Mouse (Mus musculus) stomach, postnatal 0 days (tissue): ENCODE measurements around the gene Cwc22. TPM values are rescaled to one million over a fixed set of nuclear protein-coding genes. Genes with fewer than 3 reads are reported as not detected.

ENCODE experiments used
- ATAC-seq: fragments of 200-750 bp; cut with Nextera tagmentation; 2 replicates; pipeline ENCODE4 v1.8.0; 2017; ENCODE audit not compliant: low FRiP score, low TSS enrichment
- DNase-seq: peaks from one replicate; pipeline ENCODE4 v3.0.0-alpha.2; 2016; ENCODE audit warnings: low spot score
- H3K27ac ChIP-seq: fragments of 300-500 bp; sonication (generic); replicated peaks from 2 replicates; pipeline ENCODE4 v1.5.1; 2014; ENCODE audit warnings: mild to moderate bottlenecking, control low read depth
- H3K27me3 ChIP-seq: fragments of 300-500 bp; sonication (generic); 2 replicates; pipeline ENCODE4 v1.6.1; 2014; ENCODE audit warnings: low read length; ENCODE audit not compliant: control insufficient read depth, insufficient read depth
- H3K36me3 ChIP-seq: fragments of 300-500 bp; sonication (generic); 2 replicates; pipeline ENCODE4 v1.6.1; 2014; ENCODE audit warnings: low read length, mixed read lengths; ENCODE audit not compliant: control insufficient read depth, insufficient read depth
- H3K4me1 ChIP-seq: fragments of 300-500 bp; sonication (generic); replicated peaks from 2 replicates; pipeline ENCODE4 v1.6.1; 2014; ENCODE audit warnings: antibody characterized with exemption; ENCODE audit not compliant: control insufficient read depth, insufficient read depth
- H3K4me2 ChIP-seq: fragments of 300-500 bp; sonication (generic); replicated peaks from 2 replicates; pipeline ENCODE4 v1.6.1; 2014; ENCODE audit warnings: low read depth, mild to moderate bottlenecking, control low read depth, moderate library complexity
- H3K4me3 ChIP-seq: fragments of 300-500 bp; sonication (generic); 2 replicates; pipeline ENCODE4 v1.5.1; 2014; ENCODE audit warnings: low read depth, low read length, control low read depth
- H3K9ac ChIP-seq: fragments of 300-500 bp; sonication (generic); 2 replicates; pipeline ENCODE4 v1.6.1; 2014; ENCODE audit warnings: mild to moderate bottlenecking, low read length, control low read depth, mixed read lengths
- H3K9me3 ChIP-seq: fragments of 300-500 bp; sonication (generic); 2 replicates; pipeline ENCODE4 v1.6.1; 2016; ENCODE audit warnings: low read length; ENCODE audit not compliant: control insufficient read depth
- CTCF ChIP-seq: IDR thresholded peaks from 2 replicates; pipeline ENCODE4 v1.5.1; 2016; ENCODE audit warnings: antibody characterized with exemption, low read depth, mild to moderate bottlenecking, moderate library complexity
- EP300 ChIP-seq: optimal IDR thresholded peaks from 2 replicates; pipeline ENCODE3; 2016; ENCODE audit warnings: antibody characterized with exemption
- WGBS: fragments of 180-500 bp; shearing (Covaris S2); extraction: QIAGEN DNeasy Blood & Tissue Kit; methylation state at CpG from one replicate; pipeline ENCODE4 v1.1.7; 2014; 5-methylcytosine and 5-hydroxymethylcytosine counted together
- polyA plus RNA-seq: library from polyadenylated mRNA; unstranded; fragments of >200 nt; fragmentation: Nextera tagmentation; extraction: Ambion mirVana; gene quantifications from 2 replicates; pipeline ENCODE4 v1.2.1, GENCODE M21; 2015

Cwc22 gene
- polyA plus RNA-seq, result 10.7 and 13.7 TPM in 2 replicates

DNA sequence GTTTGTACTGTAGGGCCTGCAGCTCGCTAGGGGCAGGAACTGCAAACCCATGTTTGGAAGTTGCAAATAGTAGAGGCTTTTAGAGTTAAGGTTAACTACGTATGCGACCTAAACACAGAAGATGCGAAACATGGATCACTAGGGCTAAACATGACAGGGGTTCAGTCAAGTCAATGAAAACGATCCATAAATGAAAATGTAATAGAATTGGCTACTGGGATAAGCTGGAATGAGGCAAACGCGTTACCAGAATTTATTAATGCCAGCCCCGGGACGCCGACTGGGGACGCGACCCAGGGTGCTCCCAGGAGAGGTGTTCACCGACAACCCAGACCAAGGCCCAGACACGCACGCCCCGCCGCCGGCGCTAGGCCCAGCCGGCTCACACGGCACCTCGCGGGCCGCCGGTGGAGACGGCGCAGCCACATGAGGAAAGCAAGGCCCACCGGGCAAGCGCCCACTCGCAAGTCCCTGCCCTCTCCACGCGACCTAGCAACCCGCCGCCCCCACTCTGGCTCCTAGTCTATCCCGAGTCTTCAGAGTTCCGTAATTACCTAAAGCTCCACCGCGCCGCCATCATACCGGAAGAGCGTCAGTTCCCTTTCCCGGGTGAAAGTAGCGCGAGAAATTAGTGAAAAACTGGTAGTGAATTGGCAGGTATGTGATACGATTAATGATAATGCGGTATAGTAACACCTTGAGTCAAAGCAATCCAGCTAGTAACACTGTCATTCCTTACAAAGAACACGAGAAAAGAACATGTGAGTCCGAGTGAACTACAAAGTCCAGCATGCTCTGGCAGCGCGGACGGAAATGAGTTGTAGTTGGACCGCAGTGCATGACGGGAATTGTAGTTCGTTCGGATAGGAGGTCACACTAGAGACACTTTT is at the start of gene Cwc22:
Cwc22 (minus strand) TSS at position 780 of the 890 bp plus-strand sequence.
- H3K4me2 ChIP-seq, result peak within 1 kb of the TSS; percentile 70
- ATAC-seq (peak; percentile 91), DNase-seq (peak; percentile 88)
- no peaks in the 10 kb centered on the region for H3K9me3 ChIP-seq
- peak within 1 kb of the TSS; percentile 81 for H3K27ac ChIP-seq
- H3K36me3 ChIP-seq, result no peaks in the 10 kb centered on the region
- TF ChIP-seq EP300, result peak; percentile 33
- no peak for TF ChIP-seq CTCF
- H3K9ac ChIP-seq, result peak within 1 kb of the TSS; percentile 96
- peak within 1 kb of the TSS; percentile 82 for H3K4me3 ChIP-seq
- H3K27me3 ChIP-seq, result no peaks in the 10 kb centered on the region
- under 1% methylated on average over 55 of the region's 55 CpGs for WGBS
- H3K4me1 ChIP-seq, result peaks cover 4% of the 10 kb centered on the region; the same call in 1 of the 2 replicates

- ATAC-seq, result no peak
- DNase-seq, result no peak
- Histone ChIP-seq H3K4me2 (no peak overlapping the region), H3K4me1 (no peaks in the 10 kb centered on the region), H3K4me3 (no peak overlapping the region), H3K36me3 (no peaks in the 10 kb centered on the region), H3K27me3 (no peaks in the 10 kb centered on the region), H3K9me3 (no peaks in the 10 kb centered on the region), H3K27ac (no peak overlapping the region), H3K9ac (no peak overlapping the region)
- 59% methylated on average over 4 of the region's 4 CpGs for WGBS
- no peak for TF ChIP-seq CTCF
Measured at GRCm38 (mm10) chr2:77993727-77994401, 47.7 kb upstream of the Cwc22 start.

DNA sequence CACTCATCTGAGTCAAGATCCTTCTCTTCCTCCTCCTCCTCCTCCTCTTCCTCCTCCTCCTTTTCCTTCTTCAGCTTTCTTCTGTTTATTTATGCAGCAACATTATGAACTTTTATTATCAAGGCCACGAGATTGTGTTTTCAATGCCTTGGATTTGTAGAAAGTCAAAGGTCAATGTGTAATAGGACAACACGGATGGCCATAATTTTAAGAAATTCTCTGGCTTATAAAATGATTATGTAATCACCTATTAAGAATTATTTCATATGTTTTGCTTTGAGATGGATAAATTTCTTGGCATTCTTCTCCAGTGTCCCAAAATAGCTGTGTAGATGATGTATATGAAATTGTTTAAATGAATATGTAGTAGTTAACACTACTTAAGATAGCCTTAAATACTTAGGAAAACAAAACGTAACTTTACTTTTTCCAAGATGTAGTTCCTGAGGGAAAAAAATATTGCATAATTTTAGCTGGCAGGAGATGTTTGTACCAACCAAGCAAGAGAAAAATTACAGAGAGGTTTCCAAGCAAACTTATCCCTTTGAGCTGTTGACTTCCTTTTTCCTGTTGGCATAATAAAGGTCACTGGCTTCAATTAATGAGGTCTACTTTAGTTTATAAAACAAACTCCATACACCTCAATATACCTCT is 46.9 kb upstream of the Cwc22 start:
- no peak overlapping the region for H3K4me2 ChIP-seq
- no peaks in the 10 kb centered on the region for H3K36me3 ChIP-seq
- WGBS, result 51% methylated on average over 3 of the region's 3 CpGs
- no peaks in the 10 kb centered on the region for H3K27me3 ChIP-seq
- DNase-seq (no peak), ATAC-seq (no peak)
- H3K9ac ChIP-seq, result no peak overlapping the region
- H3K4me3 ChIP-seq, result no peak overlapping the region
- TF ChIP-seq EP300 (no peak), CTCF (no peak)
- H3K4me1 ChIP-seq, result no peaks in the 10 kb centered on the region
- no peaks in the 10 kb centered on the region for H3K9me3 ChIP-seq
- H3K27ac ChIP-seq, result no peak overlapping the region

- H3K4me1 ChIP-seq, result no peaks in the 10 kb centered on the region
- no peak overlapping the region for H3K27ac ChIP-seq
- no peak overlapping the region for H3K4me3 ChIP-seq
- 50% methylated on average over 2 of the region's 2 CpGs for WGBS
- no peaks in the 10 kb centered on the region for H3K36me3 ChIP-seq
- ATAC-seq (no peak), DNase-seq (no peak)
- TF ChIP-seq EP300 (no peak), CTCF (no peak)
- no peak overlapping the region for H3K9ac ChIP-seq
- no peaks in the 10 kb centered on the region for H3K9me3 ChIP-seq
- no peak overlapping the region for H3K4me2 ChIP-seq
- no peaks in the 10 kb centered on the region for H3K27me3 ChIP-seq
Measured at GRCm38 (mm10) chr2:77990820-77991219, 44.6 kb upstream of the Cwc22 start.

- Histone ChIP-seq H3K27ac (no peak overlapping the region), H3K4me2 (no peak overlapping the region), H3K36me3 (no peaks in the 10 kb centered on the region), H3K27me3 (no peaks in the 10 kb centered on the region), H3K9ac (no peak overlapping the region), H3K9me3 (no peaks in the 10 kb centered on the region), H3K4me3 (no peak overlapping the region), H3K4me1 (no peaks in the 10 kb centered on the region)
- no peak for DNase-seq
- no peak for ATAC-seq
- TF ChIP-seq CTCF (no peak), EP300 (no peak)
Measured at GRCm38 (mm10) chr2:77990121-77990520, 43.9 kb upstream of the Cwc22 start.
